Mouse (Mus musculus): ENCODE data around the gene Vcp.

GRCm38 (mm10) chr4:42999451-43000140 is 711 bp downstream of the Vcp start:
- TF ChIP-seq CTCF (IDR thresholded peaks at IDR 0.05; ENCODE audit: low read depth): peak; percentile 33
- TF ChIP-seq EP300 (IDR thresholded peaks at IDR 0.05; ENCODE audit: low read depth): no peak

Measured in liver, embryonic 14.5 days (tissue).